Mouse (Mus musculus) forebrain, embryonic 13.5 days (tissue): ENCODE results near the gene Suz12. TPM values are rescaled to one million over a fixed set of nuclear protein-coding genes. Genes with fewer than 3 reads are reported as not detected.

Experiments
- ATAC-seq: fragments of 200-750 bp; cut with Nextera tagmentation; 2 replicates; pipeline ENCODE4 v1.8.0; 2017
- H3K27ac ChIP-seq: fragments of 300-500 bp; sonication (generic); 2 replicates; pipeline ENCODE4 v1.5.1; 2015; ENCODE audit warnings: inconsistent platforms, mild to moderate bottlenecking, moderate library complexity
- H3K27me3 ChIP-seq: fragments of 300-500 bp; sonication (generic); 2 replicates; pipeline ENCODE4 v1.6.1; 2015; ENCODE audit warnings: mild to moderate bottlenecking, inconsistent platforms
- H3K36me3 ChIP-seq: fragments of 300-500 bp; sonication (generic); 2 replicates; pipeline ENCODE4 v1.6.1; 2015; ENCODE audit warnings: mild to moderate bottlenecking, inconsistent platforms; ENCODE audit not compliant: poor library complexity, severe bottlenecking
- H3K4me1 ChIP-seq: fragments of 300-500 bp; sonication (generic); 2 replicates; pipeline ENCODE4 v1.6.1; 2015; ENCODE audit warnings: inconsistent platforms
- H3K4me2 ChIP-seq: fragments of 300-500 bp; sonication (generic); 2 replicates; pipeline ENCODE4 v1.6.1; 2015; ENCODE audit warnings: inconsistent platforms, mild to moderate bottlenecking, moderate library complexity
- H3K4me3 ChIP-seq: fragments of 300-500 bp; sonication (generic); 2 replicates; pipeline ENCODE4 v1.5.1; 2015; ENCODE audit warnings: mild to moderate bottlenecking, inconsistent platforms
- H3K9ac ChIP-seq: fragments of 300-500 bp; sonication (generic); 2 replicates; pipeline ENCODE4 v1.6.1; 2015; ENCODE audit warnings: mild to moderate bottlenecking, inconsistent platforms
- H3K9me3 ChIP-seq: fragments of 300-500 bp; sonication (generic); replicated peaks from 2 replicates; pipeline ENCODE4 v1.6.1; 2016; ENCODE audit warnings: inconsistent platforms
- WGBS: fragments of 180-500 bp; shearing (Covaris S2); methylation state at CpG from one replicate; pipeline ENCODE4 v1.1.7; 2015; 5-methylcytosine and 5-hydroxymethylcytosine counted together
- polyA plus RNA-seq: library from polyadenylated mRNA; unstranded; fragments of >200 nt; fragmentation: Nextera tagmentation; extraction: Ambion mirVana; gene quantifications from 2 replicates; pipeline ENCODE4 v1.2.1, GENCODE M21; 2015

Gene Suz12
- polyA plus RNA-seq: 31.9 and 33.3 TPM in 2 replicates

- Histone ChIP-seq H3K27me3 (no peaks in the 10 kb centered on the region), H3K9me3 (no peaks in the 10 kb centered on the region), H3K9ac (peak within 1 kb of the TSS; percentile 98), H3K36me3 (peaks cover 17% of the 10 kb centered on the region), H3K4me1 (peaks cover 4% of the 10 kb centered on the region), H3K4me3 (peak within 1 kb of the TSS; percentile 99), H3K27ac (peak within 1 kb of the TSS; percentile 99), H3K4me2 (peak within 1 kb of the TSS; percentile 74)
- ATAC-seq: peak; percentile 97
- under 1% methylated on average over 46 of the region's 74 CpGs for WGBS
Observed at GRCm38 (mm10) chr11:79992592-79993355, at the start of gene Suz12. TSS of gene Suz12 (plus strand) at chr11:79993106.

GRCm38 (mm10) chr11:79943136-79943535 is 49.8 kb upstream of the Suz12 start:
- Histone ChIP-seq H3K4me1 (no peaks in the 10 kb centered on the region), H3K4me2 (no peak overlapping the region), H3K27ac (no peak overlapping the region), H3K9ac (no peak overlapping the region), H3K27me3 (no peaks in the 10 kb centered on the region), H3K4me3 (no peak overlapping the region), H3K36me3 (peaks cover 92% of the 10 kb centered on the region), H3K9me3 (no peaks in the 10 kb centered on the region)
- WGBS: 84% methylated on average over 8 of the region's 8 CpGs
- no peak for ATAC-seq

GRCm38 (mm10) chr11:79943601-79944000 is 49.3 kb upstream of the Suz12 start:
- H3K4me2 ChIP-seq: no peak overlapping the region
- WGBS: 92% methylated on average over 7 of the region's 7 CpGs
- no peaks in the 10 kb centered on the region for H3K4me1 ChIP-seq
- H3K36me3 ChIP-seq: peaks cover 92% of the 10 kb centered on the region
- H3K9ac ChIP-seq: no peak overlapping the region
- no peak for ATAC-seq
- H3K4me3 ChIP-seq: no peak overlapping the region
- H3K9me3 ChIP-seq: no peaks in the 10 kb centered on the region
- no peaks in the 10 kb centered on the region for H3K27me3 ChIP-seq
- H3K27ac ChIP-seq: no peak overlapping the region

- no peaks in the 10 kb centered on the region for H3K4me1 ChIP-seq
- no peak for ATAC-seq
- no peak overlapping the region for H3K4me3 ChIP-seq
- no peaks in the 10 kb centered on the region for H3K27me3 ChIP-seq
- H3K4me2 ChIP-seq: no peak overlapping the region
- no peaks in the 10 kb centered on the region for H3K9me3 ChIP-seq
- peaks cover 89% of the 10 kb centered on the region for H3K36me3 ChIP-seq
- H3K27ac ChIP-seq: no peak overlapping the region
- WGBS: 94% methylated on average over 3 of the region's 3 CpGs
- H3K9ac ChIP-seq: no peak overlapping the region
Observed at GRCm38 (mm10) chr11:79947265-79947664, 45.6 kb upstream of the Suz12 start.

- peak overlapping the region; percentile 69 for H3K9ac ChIP-seq
- H3K27me3 ChIP-seq: no peaks in the 10 kb centered on the region
- ATAC-seq: peak; percentile 38; the same call in 1 of the 2 replicates
- peak overlapping the region; percentile 69 for H3K4me3 ChIP-seq
- no peaks in the 10 kb centered on the region for H3K9me3 ChIP-seq
- H3K27ac ChIP-seq: no peak overlapping the region; the same call in 1 of the 2 replicates
- H3K4me2 ChIP-seq: peak overlapping the region; percentile 65
- H3K36me3 ChIP-seq: peaks cover 32% of the 10 kb centered on the region
- peaks cover 28% of the 10 kb centered on the region for H3K4me1 ChIP-seq
- WGBS: 5% methylated on average over 27 of the region's 27 CpGs
Observed at GRCm38 (mm10) chr11:79961346-79962124, 31.4 kb upstream of the Suz12 start.

GRCm38 (mm10) chr11:79962125-79962876 is 30.6 kb upstream of the Suz12 start, which contains the start of gene Utp6:
TSS of gene Utp6 (minus strand) at chr11:79962390.
- H3K9me3 ChIP-seq: no peaks in the 10 kb centered on the region
- peak; percentile 95 for ATAC-seq
- H3K9ac ChIP-seq: peak within 1 kb of the TSS; percentile 69
- peak within 1 kb of the TSS; percentile 69 for H3K4me3 ChIP-seq
- H3K4me2 ChIP-seq: peak within 1 kb of the TSS; percentile 65
- H3K27ac ChIP-seq: no peak within 1 kb of the TSS; the same call in 1 of the 2 replicates
- peaks cover 25% of the 10 kb centered on the region for H3K36me3 ChIP-seq
- H3K27me3 ChIP-seq: no peaks in the 10 kb centered on the region
- under 1% methylated on average over 46 of the region's 46 CpGs for WGBS
- peaks cover 28% of the 10 kb centered on the region for H3K4me1 ChIP-seq

GRCm38 (mm10) chr11:79962877-79963183 is 30.1 kb upstream of the Suz12 start:
- peak; percentile 39 for ATAC-seq
- Histone ChIP-seq H3K4me1 (peaks cover 28% of the 10 kb centered on the region), H3K4me3 (peak overlapping the region; percentile 69), H3K27ac (no peak overlapping the region), H3K36me3 (peaks cover 19% of the 10 kb centered on the region), H3K9ac (peak overlapping the region; percentile 58), H3K4me2 (peak overlapping the region; percentile 65), H3K9me3 (no peaks in the 10 kb centered on the region), H3K27me3 (no peaks in the 10 kb centered on the region)
- WGBS: 5% methylated on average over 9 of the region's 9 CpGs

GRCm38 (mm10) chr11:79963212-79963974 is 29.5 kb upstream of the Suz12 start:
- Histone ChIP-seq H3K27ac (no peak overlapping the region), H3K9me3 (no peaks in the 10 kb centered on the region), H3K4me2 (peak overlapping the region; percentile 65; the same call in 1 of the 2 replicates), H3K27me3 (no peaks in the 10 kb centered on the region), H3K4me1 (peaks cover 28% of the 10 kb centered on the region), H3K4me3 (no peak overlapping the region; the same call in 1 of the 2 replicates), H3K9ac (no peak overlapping the region), H3K36me3 (peaks cover 14% of the 10 kb centered on the region)
- no peak for ATAC-seq
- 68% methylated on average over 8 of the region's 8 CpGs for WGBS

- Histone ChIP-seq H3K27ac (peak overlapping the region; percentile 63), H3K4me1 (peaks cover 25% of the 10 kb centered on the region), H3K4me3 (no peak overlapping the region), H3K9ac (no peak overlapping the region), H3K9me3 (no peaks in the 10 kb centered on the region), H3K4me2 (peak overlapping the region; percentile 33), H3K27me3 (no peaks in the 10 kb centered on the region), H3K36me3 (no peaks in the 10 kb centered on the region)
- ATAC-seq: no peak; the same call in 1 of the 2 replicates
- WGBS: 34% methylated on average over 8 of the region's 8 CpGs
Observed at GRCm38 (mm10) chr11:79965896-79966295, 27.0 kb upstream of the Suz12 start.

GRCm38 (mm10) chr11:79967752-79968151 is 25.2 kb upstream of the Suz12 start:
- Histone ChIP-seq H3K27ac (no peak overlapping the region), H3K27me3 (no peaks in the 10 kb centered on the region), H3K9ac (no peak overlapping the region), H3K36me3 (no peaks in the 10 kb centered on the region), H3K4me2 (no peak overlapping the region), H3K4me1 (peaks cover 17% of the 10 kb centered on the region), H3K4me3 (no peak overlapping the region), H3K9me3 (no peaks in the 10 kb centered on the region)
- no peak for ATAC-seq
- 83% methylated on average over 10 of the region's 10 CpGs for WGBS

- Histone ChIP-seq H3K9me3 (no peaks in the 10 kb centered on the region), H3K4me2 (peak overlapping the region; percentile 83), H3K4me1 (peaks cover 11% of the 10 kb centered on the region), H3K9ac (peak overlapping the region; percentile 83), H3K36me3 (no peaks in the 10 kb centered on the region), H3K27me3 (no peaks in the 10 kb centered on the region), H3K27ac (peak overlapping the region; percentile 91), H3K4me3 (peak overlapping the region; percentile 61)
- no peak for ATAC-seq
- WGBS: 13% methylated on average over 8 of the region's 8 CpGs
Observed at GRCm38 (mm10) chr11:79973133-79973532, 19.8 kb upstream of the Suz12 start.
